Mouse (Mus musculus) bone marrow, adult 2 months (tissue): ENCODE measurements around the gene Rasl12. TPM values are rescaled to one million over a fixed set of nuclear protein-coding genes. Genes with fewer than 3 reads are reported as not detected.

Experiments
- H3K27ac ChIP-seq: fragments of 200-500 bp; 2 replicates; pipeline ENCODE4 v1.5.1; 2012; ENCODE audit warnings: low read depth, mild to moderate bottlenecking, control low read depth, inconsistent platforms, low read length; ENCODE audit not compliant: control insufficient read depth, poor library complexity, insufficient read depth
- H3K4me1 ChIP-seq: fragments of 200-500 bp; 2 replicates; pipeline ENCODE4 v1.6.1; 2011; ENCODE audit warnings: low read length; ENCODE audit not compliant: control insufficient read depth, insufficient read depth
- H3K4me3 ChIP-seq: fragments of 200-500 bp; replicated peaks from 2 replicates; pipeline ENCODE3; 2011; ENCODE audit warnings: mild to moderate bottlenecking, low read depth, low read length, control low read depth; ENCODE audit not compliant: control insufficient read depth
- CTCF ChIP-seq: fragments of 200-500 bp; IDR thresholded peaks from 2 replicates; pipeline ENCODE4 v1.5.1; 2011; ENCODE audit warnings: low read length, control low read depth; ENCODE audit not compliant: control insufficient read depth, insufficient read depth
- POLR2A ChIP-seq: fragments of 200-500 bp; IDR thresholded peaks from 2 replicates; pipeline ENCODE4 v1.6.1; 2011; ENCODE audit warnings: low read depth, mild to moderate bottlenecking, control low read depth, low read length, borderline replicate concordance; ENCODE audit not compliant: control insufficient read depth
- WGBS: fragments of 180-500 bp; shearing (Covaris S2); methylation state at CpG from one replicate; pipeline ENCODE4 v1.1.7; 2018; 5-methylcytosine and 5-hydroxymethylcytosine counted together
- polyA plus RNA-seq: library from polyadenylated mRNA; stranded (reverse); fragments of >200 nt; gene quantifications from 2 replicates; pipeline ENCODE4 v1.2.4, GENCODE M21; 2011; ENCODE audit warnings: low replicate concordance; ENCODE audit not compliant: missing spikeins, insufficient read depth, insufficient read length

Gene Rasl12
- polyA plus RNA-seq, 1 experiment: not detected

DNA sequence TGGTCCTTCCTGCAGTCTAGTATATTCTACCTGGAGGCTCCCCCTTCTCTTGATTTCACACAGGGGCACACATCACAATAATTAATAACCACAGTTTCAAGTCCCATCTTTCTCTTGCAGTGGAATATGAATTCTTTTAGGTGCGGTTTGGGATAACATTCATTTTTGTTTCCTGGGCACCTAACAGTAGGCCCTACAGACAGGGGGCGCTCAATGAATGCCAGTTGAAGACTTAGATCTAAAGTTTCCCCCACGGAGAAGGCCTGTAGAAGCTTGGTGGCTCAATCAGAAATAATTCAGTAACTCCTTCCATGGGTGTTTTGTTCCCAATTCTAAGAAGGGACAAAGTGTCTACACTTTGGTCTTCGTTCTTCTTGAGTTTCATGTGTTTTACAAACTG is 25.9 kb upstream of the Rasl12 start:
- no peak for TF ChIP-seq CTCF
- TF ChIP-seq POLR2A: no peak
- 53% methylated on average over 4 of the region's 4 CpGs for WGBS
- Histone ChIP-seq H3K27ac (no peak overlapping the region), H3K4me1 (no peaks in the 10 kb centered on the region), H3K4me3 (no peak overlapping the region)

DNA sequence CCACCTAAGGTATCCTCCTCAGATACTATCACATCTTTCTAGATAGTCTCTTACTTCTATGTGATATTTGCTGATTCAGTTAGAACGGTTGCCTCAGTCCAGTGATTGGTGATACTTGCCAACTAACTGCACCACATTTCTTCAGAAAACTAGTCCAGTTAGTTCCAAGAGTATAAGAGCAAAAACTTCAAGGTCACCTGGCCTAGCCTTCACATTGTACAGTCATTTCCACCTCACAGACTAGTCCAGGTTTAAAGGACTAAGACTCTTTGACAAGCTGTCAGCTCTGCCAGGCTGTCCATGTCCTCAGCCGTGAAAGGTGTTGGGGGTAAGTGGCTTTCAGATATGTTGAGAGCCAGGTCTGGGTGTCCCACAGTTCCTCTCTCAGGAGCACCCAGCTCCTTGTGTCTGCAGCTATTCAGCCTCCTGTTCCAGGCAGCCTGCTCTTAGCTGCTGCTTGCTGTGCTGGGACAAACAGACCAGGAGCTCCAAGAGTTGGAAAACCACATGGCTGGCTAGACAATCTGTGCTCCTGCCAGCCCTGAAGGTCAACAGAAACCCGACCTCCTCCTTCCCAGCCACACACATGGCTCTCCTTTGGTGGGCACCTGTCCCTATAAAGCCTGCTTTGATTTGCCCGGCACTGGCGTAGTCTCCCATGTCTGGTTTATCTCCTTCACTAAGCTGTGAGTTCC is 23.7 kb upstream of the Rasl12 start:
- no peak for TF ChIP-seq CTCF
- Histone ChIP-seq H3K4me3 (no peak overlapping the region), H3K27ac (no peak overlapping the region), H3K4me1 (no peaks in the 10 kb centered on the region)
- 83% methylated on average over 5 of the region's 5 CpGs for WGBS

GRCm38 (mm10) chr9:65375163-65375934 is 23.0 kb upstream of the Rasl12 start:
- no peak for TF ChIP-seq POLR2A
- TF ChIP-seq CTCF: no peak
- Histone ChIP-seq H3K4me3 (no peak overlapping the region), H3K27ac (no peak overlapping the region), H3K4me1 (no peaks in the 10 kb centered on the region)
- 75% methylated on average over 9 of the region's 9 CpGs for WGBS

- Histone ChIP-seq H3K4me1 (no peaks in the 10 kb centered on the region), H3K4me3 (no peak overlapping the region), H3K27ac (no peak overlapping the region)
- 78% methylated on average over 4 of the region's 4 CpGs for WGBS
- no peak for TF ChIP-seq CTCF
- no peak for TF ChIP-seq POLR2A
These were observed 17.2 kb upstream of the Rasl12 start for GRCm38 (mm10) chr9:65381017-65381590.

GRCm38 (mm10) chr9:65382031-65382750 is 16.1 kb upstream of the Rasl12 start:
- 65% methylated on average over 6 of the region's 6 CpGs for WGBS
- Histone ChIP-seq H3K27ac (no peak overlapping the region), H3K4me1 (no peaks in the 10 kb centered on the region), H3K4me3 (no peak overlapping the region)
- TF ChIP-seq POLR2A: no peak

DNA sequence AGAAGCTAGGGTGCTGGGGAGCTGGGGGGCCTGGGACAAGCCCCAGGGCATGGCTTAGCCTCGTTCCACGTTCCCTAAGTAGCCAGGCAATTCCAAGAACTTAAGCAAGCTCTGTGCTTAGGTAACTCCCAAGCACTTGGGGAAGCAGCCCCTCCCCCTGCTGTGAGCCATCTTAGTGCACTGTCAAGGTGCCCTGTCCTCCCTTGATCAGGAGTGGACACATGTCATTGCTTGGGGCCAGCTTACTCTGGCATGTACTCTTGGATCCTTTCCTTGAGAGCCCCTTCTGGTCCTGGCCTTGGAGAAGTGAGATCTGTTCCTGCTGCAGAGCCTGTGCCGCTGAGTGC is 15.6 kb upstream of the Rasl12 start:
- H3K27ac ChIP-seq: no peak overlapping the region
- WGBS: 66% methylated on average over 3 of the region's 3 CpGs
- TF ChIP-seq CTCF (no peak), POLR2A (no peak)

GRCm38 (mm10) chr9:65384276-65384675 is 14.0 kb upstream of the Rasl12 start:
- no peak overlapping the region for H3K4me3 ChIP-seq
- TF ChIP-seq CTCF (no peak), POLR2A (no peak)
- H3K27ac ChIP-seq: no peak overlapping the region
- WGBS: 71% methylated on average over 3 of the region's 3 CpGs
- H3K4me1 ChIP-seq: no peaks in the 10 kb centered on the region

More for the DNA sequence above, 15.6 kb upstream of the Rasl12 start:
- Histone ChIP-seq H3K4me1 (no peaks in the 10 kb centered on the region), H3K4me3 (no peak overlapping the region)
